Mouse (Mus musculus): ENCODE data around the gene Arid1b.

DNA sequence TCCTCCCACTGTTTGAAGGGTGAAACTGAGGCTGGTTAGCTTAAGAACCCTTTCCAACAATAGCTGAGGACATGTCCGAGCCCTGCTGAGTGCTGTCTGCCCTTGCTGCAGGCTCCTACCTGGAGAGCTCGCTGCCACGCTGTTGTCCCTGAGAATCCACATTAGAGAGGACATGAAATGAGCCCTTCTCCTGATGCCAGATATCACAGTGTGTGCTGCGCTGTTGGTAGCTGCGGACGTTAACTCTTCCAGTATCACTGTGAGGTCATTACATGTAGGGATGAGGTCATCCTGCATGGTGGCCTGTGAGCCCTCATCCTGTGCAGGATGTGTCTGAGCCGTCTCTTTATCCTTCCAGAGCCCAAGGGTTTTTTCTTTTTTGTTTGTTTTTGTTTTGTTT, 235.9 kb downstream of the Arid1b start:
- TF ChIP-seq CTCF (IDR thresholded peaks at IDR 0.05; ENCODE audit: control insufficient read depth, insufficient read depth, insufficient read length) (no peak), MYOG (IDR thresholded peaks at IDR 0.05; ENCODE audit: control insufficient read depth, extremely low read depth, insufficient read length) (no peak), MYOD1 (IDR thresholded peaks at IDR 0.05; ENCODE audit: control insufficient read depth, insufficient read length, low read depth) (no peak), MAX (IDR thresholded peaks at IDR 0.05) (no peak), CEBPB (IDR thresholded peaks at IDR 0.05; ENCODE audit: low read depth) (no peak)
